Mouse (Mus musculus) kidney, embryonic 16.5 days (tissue): ENCODE data around the gene Gpr180. TPM values are rescaled to one million over a fixed set of nuclear protein-coding genes. Genes with fewer than 3 reads are reported as not detected.

Source experiments
- ATAC-seq: fragments of 200-750 bp; cut with Nextera tagmentation; 2 replicates; pipeline ENCODE4 v1.8.0; 2017; ENCODE audit warnings: moderate TSS enrichment; ENCODE audit not compliant: low FRiP score, low TSS enrichment
- H3K27ac ChIP-seq: fragments of 300-500 bp; sonication (generic); 2 replicates; pipeline ENCODE4 v1.5.1; 2014; ENCODE audit warnings: low read length
- H3K27me3 ChIP-seq: fragments of 300-500 bp; sonication (generic); 2 replicates; pipeline ENCODE4 v1.6.1; 2014; ENCODE audit warnings: low read length, control low read depth, mixed read lengths; ENCODE audit not compliant: insufficient read depth
- H3K36me3 ChIP-seq: fragments of 300-500 bp; sonication (generic); 2 replicates; pipeline ENCODE4 v1.6.1; 2014; ENCODE audit warnings: low read length, control low read depth, mixed read lengths; ENCODE audit not compliant: insufficient read depth
- H3K4me1 ChIP-seq: fragments of 300-500 bp; sonication (generic); 2 replicates; pipeline ENCODE4 v1.6.1; 2014; ENCODE audit warnings: low read length, control low read depth, mixed read lengths; ENCODE audit not compliant: insufficient read depth
- H3K4me2 ChIP-seq: fragments of 300-500 bp; sonication (generic); replicated peaks from 2 replicates; pipeline ENCODE4 v1.6.1; 2014; ENCODE audit warnings: low read depth, low read length
- H3K4me3 ChIP-seq: fragments of 300-500 bp; sonication (generic); 2 replicates; pipeline ENCODE4 v1.5.1; 2014; ENCODE audit warnings: mild to moderate bottlenecking, low read length
- H3K9ac ChIP-seq: fragments of 300-500 bp; sonication (generic); replicated peaks from 2 replicates; pipeline ENCODE4 v1.6.1; 2014; ENCODE audit warnings: low read length
- H3K9me3 ChIP-seq: fragments of 300-500 bp; sonication (generic); 2 replicates; pipeline ENCODE4 v1.6.1; 2016; ENCODE audit warnings: low read length, control low read depth
- WGBS: fragments of 180-500 bp; shearing (Covaris S2); extraction: QIAGEN DNeasy Blood & Tissue Kit; methylation state at CpG from one replicate; pipeline ENCODE4 v1.1.7; 2014; 5-methylcytosine and 5-hydroxymethylcytosine counted together
- polyA plus RNA-seq: library from polyadenylated mRNA; unstranded; fragments of >200 nt; fragmentation: Nextera tagmentation; extraction: Ambion mirVana; gene quantifications from 2 replicates; pipeline ENCODE4 v1.2.1, GENCODE M21; 2015

Gpr180 gene
- polyA plus RNA-seq, 1 experiment from 2014 or later, result 60.3 TPM

GRCm38 (mm10) chr14:118197063-118197462 is 60.1 kb downstream of the Gpr180 start:
- H3K4me2 ChIP-seq, result no peak overlapping the region
- no peak overlapping the region for H3K9ac ChIP-seq
- H3K36me3 ChIP-seq, result no peaks in the 10 kb centered on the region
- no peak for ATAC-seq
- 0 out of 2 replicates have a peak, but pooled peaks cover 3% of the 10 kb centered on the region for H3K9me3 ChIP-seq
- H3K27ac ChIP-seq, result no peak overlapping the region
- H3K27me3 ChIP-seq, result peaks cover 50% of the 10 kb centered on the region
- 56% methylated on average over 12 of the region's 12 CpGs for WGBS
- H3K4me1 ChIP-seq, result no peaks in the 10 kb centered on the region
- no peak overlapping the region for H3K4me3 ChIP-seq

- Histone ChIP-seq H3K36me3 (no peaks in the 10 kb centered on the region), H3K4me3 (no peak overlapping the region), H3K27me3 (peaks cover 18% of the 10 kb centered on the region), H3K9ac (no peak overlapping the region), H3K9me3 (0 out of 2 replicates have a peak, but pooled peaks cover 6% of the 10 kb centered on the region), H3K4me1 (no peaks in the 10 kb centered on the region), H3K27ac (no peak overlapping the region), H3K4me2 (no peak overlapping the region)
- no peak for ATAC-seq
- WGBS, result 87% methylated on average over 3 of the region's 3 CpGs
These were observed 63.8 kb downstream of the Gpr180 start for GRCm38 (mm10) chr14:118200731-118201130.

- H3K4me3 ChIP-seq, result no peak overlapping the region
- no peaks in the 10 kb centered on the region for H3K4me1 ChIP-seq
- no peak overlapping the region for H3K4me2 ChIP-seq
- H3K27ac ChIP-seq, result no peak overlapping the region
- WGBS, result 88% methylated on average over 5 of the region's 5 CpGs
- H3K9ac ChIP-seq, result no peak overlapping the region
- H3K9me3 ChIP-seq, result 0 out of 2 replicates have a peak, but pooled peaks cover 6% of the 10 kb centered on the region
- peaks cover 10% of the 10 kb centered on the region; the same call in 1 of the 2 replicates for H3K27me3 ChIP-seq
- ATAC-seq, result no peak
- no peaks in the 10 kb centered on the region for H3K36me3 ChIP-seq
These were observed 65.0 kb downstream of the Gpr180 start for GRCm38 (mm10) chr14:118202006-118202405.

- H3K9ac ChIP-seq, result no peak overlapping the region
- H3K9me3 ChIP-seq, result 0 out of 2 replicates have a peak, but pooled peaks cover 6% of the 10 kb centered on the region
- WGBS, result 81% methylated on average over 7 of the region's 7 CpGs
- no peaks in the 10 kb centered on the region for H3K4me1 ChIP-seq
- H3K27me3 ChIP-seq, result no peaks in the 10 kb centered on the region
- no peak overlapping the region for H3K27ac ChIP-seq
- no peak overlapping the region for H3K4me2 ChIP-seq
- no peaks in the 10 kb centered on the region for H3K36me3 ChIP-seq
- H3K4me3 ChIP-seq, result no peak overlapping the region
- ATAC-seq, result no peak
These were observed 66.1 kb downstream of the Gpr180 start for GRCm38 (mm10) chr14:118203031-118203430.

GRCm38 (mm10) chr14:118207347-118207746 is 70.4 kb downstream of the Gpr180 start:
- no peaks in the 10 kb centered on the region for H3K4me1 ChIP-seq
- H3K9ac ChIP-seq, result no peak overlapping the region
- 0 out of 2 replicates have a peak, but pooled peaks cover 4% of the 10 kb centered on the region for H3K9me3 ChIP-seq
- H3K4me2 ChIP-seq, result no peak overlapping the region
- no peak overlapping the region for H3K4me3 ChIP-seq
- 0 out of 2 replicates have a peak, but pooled peaks cover 3% of the 10 kb centered on the region for H3K27me3 ChIP-seq
- 78% methylated on average over 3 of the region's 3 CpGs for WGBS
- no peaks in the 10 kb centered on the region for H3K36me3 ChIP-seq
- no peak for ATAC-seq
- H3K27ac ChIP-seq, result no peak overlapping the region

GRCm38 (mm10) chr14:118209642-118210041 is 72.7 kb downstream of the Gpr180 start:
- Histone ChIP-seq H3K27ac (no peak overlapping the region), H3K4me3 (no peak overlapping the region), H3K27me3 (peaks cover 6% of the 10 kb centered on the region; the same call in 1 of the 2 replicates), H3K9me3 (no peaks in the 10 kb centered on the region), H3K36me3 (no peaks in the 10 kb centered on the region), H3K9ac (no peak overlapping the region), H3K4me1 (no peaks in the 10 kb centered on the region), H3K4me2 (no peak overlapping the region)
- ATAC-seq, result no peak
- 24% methylated on average over 5 of the region's 5 CpGs for WGBS

- Histone ChIP-seq H3K9ac (no peak overlapping the region), H3K36me3 (no peaks in the 10 kb centered on the region), H3K9me3 (no peaks in the 10 kb centered on the region), H3K27me3 (peaks cover 11% of the 10 kb centered on the region; the same call in 1 of the 2 replicates), H3K27ac (no peak overlapping the region), H3K4me2 (no peak overlapping the region), H3K4me3 (no peak overlapping the region), H3K4me1 (no peaks in the 10 kb centered on the region)
- no peak for ATAC-seq
- WGBS, result 82% methylated on average over 15 of the region's 15 CpGs
These were observed 75.3 kb downstream of the Gpr180 start for GRCm38 (mm10) chr14:118212188-118212804.

Other genes with a start within 250 kb of the Gpr180 start
- 0.76 and 1.2 TPM in 2 replicates for gene Dct, start 84.9 kb upstream of the Gpr180 start, polyA plus RNA-seq
- gene Tgds, start 4.4 kb upstream of the Gpr180 start, polyA plus RNA-seq, result 33.4 and 34.9 TPM in 2 replicates
- gene Sox21, start 99.9 kb downstream of the Gpr180 start, polyA plus RNA-seq, result not detected in 2 replicates
- not detected in 2 replicates for gene Gm9376, start 129.8 kb downstream of the Gpr180 start, polyA plus RNA-seq